Mouse (Mus musculus) liver, adult 2 months (tissue): Measurements from ENCODE around the gene Gjb1.

Source experiments
- CTCF ChIP-seq: fragments of 200-500 bp; IDR thresholded peaks from 2 replicates; pipeline ENCODE4 v1.5.1; 2011; ENCODE audit warnings: low read depth, low read length, control low read depth
- POLR2A ChIP-seq: fragments of 200-500 bp; IDR thresholded peaks from 2 replicates; pipeline ENCODE4 v1.6.1; 2011; ENCODE audit warnings: low read length, control low read depth; ENCODE audit not compliant: insufficient read depth; ENCODE audit errors: extremely low read depth

- TF ChIP-seq CTCF (no peak), POLR2A (peak; percentile 69)
Measured at GRCm38 (mm10) chrX:101332375-101333211, 43.6 kb upstream of the Gjb1 start.
